Mouse (Mus musculus): ENCODE measurements around the gene Acsm2. TPM values are rescaled to one million over a fixed set of nuclear protein-coding genes. Genes with fewer than 3 reads are reported as not detected.

Gene Acsm2
- total and polyA plus RNA-seq, 3 experiments = not detected

DNA sequence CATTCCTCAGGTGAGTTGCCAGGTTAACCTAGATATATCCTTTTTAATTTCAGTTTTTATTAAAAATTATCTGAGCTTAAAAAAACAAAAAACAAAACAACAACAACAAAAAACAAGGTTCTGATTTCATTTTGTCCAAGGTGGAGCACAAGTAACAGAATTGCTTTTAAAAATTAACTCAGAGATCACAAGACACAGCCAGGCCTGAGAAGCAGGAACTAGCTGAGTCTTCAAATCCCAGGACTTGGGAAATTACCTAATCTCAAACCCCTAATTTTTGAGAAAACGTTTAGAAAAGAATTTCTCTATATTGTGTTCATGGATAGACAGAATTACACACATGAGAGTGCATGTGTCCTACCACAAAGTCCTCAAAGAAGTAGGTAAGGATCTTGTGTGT is 21.2 kb upstream of the Acsm2 start:
- TF ChIP-seq ZMIZ1 (IDR thresholded peaks at IDR 0.05; ENCODE audit: low read depth, low read length) = no peak
- no peak for TF ChIP-seq JUND (IDR thresholded peaks at IDR 0.05; ENCODE audit: low read depth, low read length)
- TF ChIP-seq TCF12 (IDR thresholded peaks at IDR 0.05; ENCODE audit: low read depth, low read length) = no peak
- TF ChIP-seq CHD1 (IDR thresholded peaks at IDR 0.05; ENCODE audit: low read depth, low read length) = no peak
- no peak for TF ChIP-seq TAL1 (IDR thresholded peaks at IDR 0.05; ENCODE audit: low read length)
- Histone ChIP-seq H3K36me3 (ENCODE audit: control insufficient read depth in 1 of 2, insufficient read depth in 2 of 2, low read length in 2 of 2) (no peaks in the 10 kb centered on the region), H3K9me3 (replicated peaks; ENCODE audit: insufficient read depth, low read length) (no peaks in the 10 kb centered on the region), H3K4me3 (ENCODE audit: control insufficient read depth in 1 of 2, insufficient read depth in 1 of 2, low read depth in 2 of 2, low read length in 2 of 2) (no peak overlapping the region), H3K9ac (ENCODE audit: control insufficient read depth, low read depth, low read length, poor library complexity, severe bottlenecking) (no peak overlapping the region), H3K79me2 (ENCODE audit: control insufficient read depth, insufficient read depth, low read length, poor library complexity) (no peaks in the 10 kb centered on the region), H3K4me1 (ENCODE audit: control insufficient read depth in 1 of 2, insufficient read depth in 2 of 2, low read length in 2 of 2) (no peaks in the 10 kb centered on the region), H3K27me3 (ENCODE audit: control insufficient read depth in 1 of 2, insufficient read depth in 2 of 2, low read length in 2 of 2) (no peaks in the 10 kb centered on the region), H3K27ac (ENCODE audit: control insufficient read depth, low read depth, low read length) (no peak overlapping the region)
- no peak for DNase-seq (ENCODE audit: low read depth, low spot score)

DNA sequence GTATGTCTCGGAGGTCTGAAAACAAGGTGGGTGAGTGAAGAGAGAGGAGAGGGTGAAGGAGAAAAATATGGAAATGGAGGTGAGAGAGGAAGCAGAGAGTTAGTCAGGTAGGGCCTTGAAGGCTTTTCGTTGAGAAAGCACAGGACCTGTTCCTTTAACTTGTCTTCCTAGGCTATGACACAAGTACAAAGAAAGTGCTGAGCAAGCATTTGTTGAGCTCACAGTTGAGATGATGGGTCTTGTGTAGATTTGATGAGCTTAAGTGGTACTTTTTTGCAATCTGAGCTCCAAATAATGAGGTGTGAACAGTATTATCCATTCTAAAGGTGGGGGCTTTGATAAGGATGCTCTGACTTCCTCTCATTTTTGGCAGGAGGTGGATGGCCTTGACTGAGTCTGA is 19.8 kb upstream of the Acsm2 start:
- H3K27me3 ChIP-seq (ENCODE audit: control insufficient read depth in 1 of 2, insufficient read depth in 2 of 2, low read length in 2 of 2) = no peaks in the 10 kb centered on the region
- H3K4me1 ChIP-seq (ENCODE audit: control insufficient read depth in 1 of 2, insufficient read depth in 2 of 2, low read length in 2 of 2) = no peaks in the 10 kb centered on the region
- H3K36me3 ChIP-seq (ENCODE audit: control insufficient read depth in 1 of 2, insufficient read depth in 2 of 2, low read length in 2 of 2) = no peaks in the 10 kb centered on the region
- no peak overlapping the region for H3K4me3 ChIP-seq (ENCODE audit: control insufficient read depth in 1 of 2, insufficient read depth in 1 of 2, low read depth in 2 of 2, low read length in 2 of 2)
- H3K79me2 ChIP-seq (ENCODE audit: control insufficient read depth, insufficient read depth, low read length, poor library complexity) = no peaks in the 10 kb centered on the region
- H3K9ac ChIP-seq (ENCODE audit: control insufficient read depth, low read depth, low read length, poor library complexity, severe bottlenecking) = no peak overlapping the region
- H3K27ac ChIP-seq (ENCODE audit: control insufficient read depth, low read depth, low read length) = no peak overlapping the region
- no peak for TF ChIP-seq TCF12 (IDR thresholded peaks at IDR 0.05; ENCODE audit: low read depth, low read length)
- no peak for TF ChIP-seq RAD21 (IDR thresholded peaks at IDR 0.05; ENCODE audit: low read depth, low read length)
- no peak for TF ChIP-seq UBTF (IDR thresholded peaks at IDR 0.05; ENCODE audit: borderline replicate concordance, insufficient read depth, low read depth, low read length)
- TF ChIP-seq MAFK (IDR thresholded peaks at IDR 0.05; ENCODE audit: borderline replicate concordance, low read depth, low read length) = peak; percentile 41; the same call in 1 of the 2 replicates
- no peak for TF ChIP-seq BHLHE40 (IDR thresholded peaks at IDR 0.05; ENCODE audit: borderline replicate concordance, low read depth, low read length)
- no peak for TF ChIP-seq MAX (IDR thresholded peaks at IDR 0.05; ENCODE audit: low read length)
- no peak for TF ChIP-seq TBP (IDR thresholded peaks at IDR 0.05; ENCODE audit: low read depth, low read length)
- no peak for TF ChIP-seq ZKSCAN1 (IDR thresholded peaks at IDR 0.05; ENCODE audit: low read depth, low read length)
- no peaks in the 10 kb centered on the region for H3K9me3 ChIP-seq (replicated peaks; ENCODE audit: insufficient read depth, low read length)
- DNase-seq (ENCODE audit: low read depth, low spot score) = no peak

DNA sequence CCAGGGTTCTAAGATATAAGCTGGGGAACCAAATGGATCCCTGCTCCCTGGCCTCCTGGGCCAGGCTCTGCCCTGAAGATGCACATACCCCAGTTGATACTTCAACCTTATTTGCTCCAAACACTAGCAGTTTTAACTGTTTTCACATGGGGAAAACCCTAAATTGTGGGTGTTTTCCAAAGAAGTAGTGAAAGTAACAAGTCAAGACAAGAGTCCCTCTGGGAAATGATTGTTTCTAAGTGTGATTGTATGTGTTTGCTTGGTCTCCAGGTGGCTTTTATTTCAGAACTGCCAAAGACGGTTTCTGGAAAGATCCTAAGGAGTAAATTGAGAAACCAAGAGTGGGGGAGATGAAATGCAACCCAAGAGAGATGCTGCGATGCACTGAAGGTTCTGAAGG is 11.7 kb upstream of the Acsm2 start:
- no peak overlapping the region for H3K27ac ChIP-seq (ENCODE audit: control insufficient read depth, low read depth, low read length)
- no peak overlapping the region for H3K9ac ChIP-seq (ENCODE audit: control insufficient read depth, low read depth, low read length, poor library complexity, severe bottlenecking)
- no peaks in the 10 kb centered on the region for H3K9me3 ChIP-seq (replicated peaks; ENCODE audit: insufficient read depth, low read length)
- H3K4me3 ChIP-seq (ENCODE audit: control insufficient read depth in 1 of 2, insufficient read depth in 1 of 2, low read depth in 2 of 2, low read length in 2 of 2) = no peak overlapping the region
- H3K79me2 ChIP-seq (ENCODE audit: control insufficient read depth, insufficient read depth, low read length, poor library complexity) = no peaks in the 10 kb centered on the region
- no peak for DNase-seq (ENCODE audit: low read depth, low spot score)
- H3K27me3 ChIP-seq (ENCODE audit: control insufficient read depth in 1 of 2, insufficient read depth in 2 of 2, low read length in 2 of 2) = no peaks in the 10 kb centered on the region
- TF ChIP-seq TAL1 (IDR thresholded peaks at IDR 0.05; ENCODE audit: low read length) (no peak), ZKSCAN1 (IDR thresholded peaks at IDR 0.05; ENCODE audit: low read depth, low read length) (no peak), MAZ (IDR thresholded peaks at IDR 0.05; ENCODE audit: low read depth, low read length) (no peak), GATA1 (IDR thresholded peaks at IDR 0.05; ENCODE audit: low read depth, low read length) (no peak), KAT2A (conservative IDR thresholded peaks at IDR 0.05; ENCODE audit: low read depth, low read length) (no peak), SMC3 (IDR thresholded peaks at IDR 0.05; ENCODE audit: low read depth, low read length) (no peak), RCOR1 (IDR thresholded peaks at IDR 0.05; ENCODE audit: low read depth, low read length) (no peak), ZNF384 (IDR thresholded peaks at IDR 0.05; ENCODE audit: low read depth, low read length) (no peak), EP300 (IDR thresholded peaks at IDR 0.05; ENCODE audit: low read depth in 1 of 2, low read length in 2 of 2) (no peak), UBTF (IDR thresholded peaks at IDR 0.05; ENCODE audit: borderline replicate concordance, insufficient read depth, low read depth, low read length) (no peak), SIN3A (IDR thresholded peaks at IDR 0.05; ENCODE audit: low read length) (no peak)
- no peaks in the 10 kb centered on the region for H3K36me3 ChIP-seq (ENCODE audit: control insufficient read depth in 1 of 2, insufficient read depth in 2 of 2, low read length in 2 of 2)
- no peaks in the 10 kb centered on the region for H3K4me1 ChIP-seq (ENCODE audit: control insufficient read depth in 1 of 2, insufficient read depth in 2 of 2, low read length in 2 of 2)

All from MEL (cell line).